Mouse (Mus musculus) liver, postnatal 0 days (tissue): Measurements from ENCODE around the gene Farsb.

Experiments
- CTCF ChIP-seq: sonication (generic); IDR thresholded peaks from 2 replicates; pipeline ENCODE4 v1.5.1; 2016; ENCODE audit warnings: antibody characterized with exemption, low read depth
- EP300 ChIP-seq: IDR thresholded peaks from 2 replicates; pipeline ENCODE4 v1.6.1; 2016; ENCODE audit warnings: antibody characterized with exemption, low read depth, mild to moderate bottlenecking

GRCm38 (mm10) chr1:78507137-78507536, 18.4 kb upstream of the Farsb start:
- no peak for TF ChIP-seq CTCF
- TF ChIP-seq EP300 = no peak
